Mouse (Mus musculus): ENCODE measurements around the gene Lbx1.

Gene Lbx1

DNA sequence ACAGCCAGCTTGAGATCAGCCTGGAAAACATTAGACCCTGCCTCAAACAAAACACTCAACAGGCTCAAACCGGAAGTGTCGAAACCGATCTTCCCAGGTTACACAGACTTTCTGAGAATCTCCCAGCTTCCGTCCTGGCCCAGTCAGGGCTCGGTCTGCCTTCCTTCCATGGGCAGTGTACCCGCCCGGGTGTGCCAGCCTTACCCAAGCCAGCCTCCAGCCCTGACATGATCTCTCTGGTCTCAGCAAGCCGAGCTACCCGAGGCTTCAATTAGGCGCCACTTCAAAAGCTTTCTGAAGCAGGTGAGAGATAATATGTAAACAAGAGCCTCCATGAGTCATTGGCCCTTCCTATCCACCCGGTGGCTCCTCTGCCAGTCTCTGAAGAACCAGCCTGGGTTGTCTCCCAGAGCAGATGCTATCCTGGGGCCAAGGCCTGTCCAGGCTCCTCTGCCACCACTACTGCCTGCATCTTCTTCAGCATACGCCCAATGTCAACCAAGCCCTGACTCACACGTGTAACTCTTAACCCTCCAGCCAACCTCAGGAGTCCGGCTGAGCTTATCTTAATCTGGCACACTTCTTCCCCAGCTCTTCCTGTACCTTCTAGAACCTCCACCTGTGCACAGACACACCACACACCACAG lies 25.7 kb downstream of the Lbx1 start:
- no peak for DNase-seq

DNA sequence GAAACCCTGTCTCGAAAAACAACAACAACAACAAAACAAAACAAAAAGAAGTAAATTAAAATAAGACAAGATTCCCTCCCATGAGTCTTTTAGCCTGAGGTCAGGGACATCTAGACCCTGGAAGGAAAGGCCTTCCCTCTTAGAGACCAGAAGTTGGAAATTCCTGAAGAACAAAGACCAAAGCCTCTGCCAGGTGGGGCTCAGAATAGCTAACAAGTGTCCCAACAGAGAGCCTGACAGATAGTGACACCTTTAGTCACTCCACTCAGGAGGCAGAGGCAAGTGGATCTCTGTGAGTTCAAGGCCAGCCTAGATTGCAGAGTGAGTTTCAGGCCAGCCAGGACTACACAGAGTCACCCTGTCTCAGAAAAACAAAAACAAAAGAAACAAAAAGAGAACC lies 26.4 kb downstream of the Lbx1 start:
- no peak for DNase-seq

GRCm38 (mm10) chr19:45208438-45209060 lies 27.1 kb downstream of the Lbx1 start:
- DNase-seq, result no peak

GRCm38 (mm10) chr19:45207662-45208437 lies 27.8 kb downstream of the Lbx1 start:
- DNase-seq, result no peak

DNA sequence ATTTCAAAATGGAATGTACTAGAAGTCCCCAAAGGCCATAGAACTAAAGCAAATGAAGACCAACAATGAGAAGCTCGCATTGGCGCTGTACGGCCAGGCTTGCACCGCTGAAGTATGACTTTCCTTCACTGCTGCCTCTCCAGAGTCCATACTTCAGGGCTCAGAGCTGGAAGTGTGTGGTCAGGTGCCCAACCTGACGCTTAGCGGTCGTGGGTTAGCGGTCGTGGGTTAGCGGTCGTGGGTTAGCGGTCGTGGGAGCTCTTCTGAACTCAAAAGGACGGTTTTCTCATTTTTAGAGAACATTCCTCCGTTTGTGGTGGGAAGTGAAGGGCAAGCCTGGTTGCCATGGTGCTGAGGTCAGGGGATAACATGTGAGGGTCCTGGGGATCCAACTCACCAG lies 28.5 kb downstream of the Lbx1 start:
- DNase-seq, result no peak

DNA sequence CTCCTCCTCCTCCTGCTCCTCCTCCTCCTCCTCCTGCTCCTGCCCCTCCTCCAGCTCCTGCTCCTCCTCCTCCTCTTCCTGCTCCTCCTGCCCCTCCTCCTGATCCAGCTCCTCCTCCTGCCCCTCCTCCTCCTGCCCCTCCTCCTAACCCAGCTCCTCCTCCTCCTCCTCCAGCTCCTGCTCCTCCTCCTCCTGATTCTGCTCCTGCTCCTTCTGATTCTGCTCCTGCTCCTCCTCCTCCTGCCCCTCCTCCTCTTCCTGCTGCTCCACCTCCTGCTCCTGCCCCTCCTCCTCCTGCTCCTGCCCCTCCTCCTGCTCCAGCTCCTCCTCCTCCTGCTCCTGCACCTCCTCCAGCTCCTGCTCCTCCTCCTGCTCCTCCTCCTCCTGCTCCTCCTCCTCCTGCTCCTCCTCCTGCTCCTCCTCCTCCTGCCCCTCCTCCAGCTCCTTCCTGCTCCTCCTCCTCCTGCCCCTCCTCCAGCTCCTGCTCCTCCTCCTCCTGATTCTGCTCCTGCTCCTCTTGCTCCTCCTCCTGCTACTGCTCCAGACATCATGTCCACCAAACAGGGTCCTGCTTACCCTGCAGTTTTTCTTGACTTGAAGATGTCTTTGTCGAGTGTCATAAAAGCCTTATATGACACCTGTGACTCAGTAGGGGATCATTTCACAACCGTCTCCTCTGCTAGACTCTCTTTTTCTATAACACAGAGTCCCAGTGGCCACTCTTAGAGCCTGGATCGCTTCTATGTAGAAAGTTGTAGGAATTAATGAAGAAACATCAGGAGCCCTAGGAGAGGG lies 30.1 kb downstream of the Lbx1 start:
- no peak for DNase-seq

DNA sequence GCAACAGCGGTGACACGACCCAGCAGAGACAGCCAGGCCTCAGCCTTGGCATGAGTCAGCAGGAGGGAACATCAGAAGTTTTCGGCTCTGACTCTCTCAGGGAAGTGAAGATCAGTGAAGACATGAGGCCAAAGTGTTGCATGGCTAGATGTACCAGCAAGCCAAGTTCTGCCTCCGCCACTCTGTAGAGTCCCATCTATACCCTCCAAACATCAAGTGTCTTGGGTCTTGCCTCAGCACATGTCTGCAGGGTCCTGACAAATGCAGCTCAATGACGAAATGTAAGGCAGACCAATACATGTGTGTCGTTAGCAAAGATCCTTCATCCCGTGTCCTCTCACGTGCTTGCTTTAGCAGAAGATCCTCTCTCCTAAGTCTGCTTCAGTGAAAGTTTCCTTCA lies 38.6 kb downstream of the Lbx1 start:
- DNase-seq, result no peak

DNA sequence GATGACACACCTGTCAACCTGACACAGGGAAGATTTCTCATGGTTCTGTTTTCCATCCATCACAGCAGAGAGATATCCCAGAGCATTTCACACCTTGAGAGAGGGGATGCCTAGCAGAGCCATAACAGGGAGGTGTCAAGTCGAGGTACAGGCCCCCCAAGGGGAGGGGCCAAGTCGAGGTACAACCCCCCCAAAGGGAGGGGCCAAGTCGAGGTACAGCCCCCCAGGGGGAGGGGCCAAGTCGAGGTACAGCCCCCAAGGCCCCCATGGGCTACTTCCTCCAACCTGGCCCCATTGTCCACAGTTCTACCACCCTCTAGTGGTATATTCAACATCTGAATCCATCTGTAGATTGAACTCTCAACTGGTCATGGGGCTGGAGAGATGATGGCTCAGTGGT lies 41.0 kb downstream of the Lbx1 start:
- no peak for DNase-seq

Measured in thymus, adult 18-20 months (tissue).